In the genomic region with DNA sequence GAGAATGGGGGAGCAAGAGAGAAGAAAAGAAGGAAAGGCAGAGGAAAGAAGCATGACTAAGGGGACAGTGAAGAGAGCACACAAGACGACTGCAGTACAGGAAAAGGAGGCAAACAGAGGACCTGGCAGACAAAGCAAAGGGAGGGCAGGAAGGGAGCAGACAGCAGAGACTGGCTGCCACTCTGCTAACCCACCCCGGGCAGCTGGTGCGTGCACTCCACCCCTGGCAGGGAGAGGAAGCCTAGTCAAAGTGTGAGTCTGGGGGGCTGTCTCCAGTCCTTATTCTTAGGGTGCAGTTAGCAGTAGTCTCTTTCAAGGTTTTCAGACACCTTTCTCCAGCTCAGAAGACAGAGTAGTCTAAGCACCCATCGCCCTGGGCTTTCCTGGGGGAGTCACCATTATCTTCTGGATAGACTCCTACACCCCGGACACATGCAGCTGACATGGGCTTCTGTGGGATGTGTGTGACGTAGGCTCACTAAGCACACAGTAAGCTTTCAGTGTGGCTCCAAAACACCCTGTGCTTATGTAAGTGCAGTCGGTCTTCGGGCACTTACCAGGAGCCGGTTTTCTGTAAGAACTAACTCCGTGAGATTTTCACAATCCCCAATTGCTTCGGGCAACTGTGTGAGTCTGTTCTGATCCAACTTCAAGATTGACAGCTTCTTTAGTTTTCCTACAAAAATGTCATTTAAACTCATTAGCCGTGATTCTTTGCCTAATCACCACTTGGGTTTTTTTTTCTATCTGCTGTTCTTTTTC, we compare ENCODE assay signal across 20 mouse cellular contexts.
DNase-seq lines count a peak whose midpoint lies in the region; ATAC-seq lines count a peak whose summit lies in the region.
"Had no signal": no experiment of that assay in that cellular context is flagged by ENCODE, and none has a peak within 500 bp of the region (broad histone marks: within the 10 kb centered on the region; RNA-seq: fewer than 3 reads in every experiment).

No protein-coding gene starts in this region.

- ATAC-seq in forebrain, embryonic 14.5 days = peak; percentile 76
- no peak for ATAC-seq in erythroblast, adult 5-6 weeks (replicated peaks; ENCODE audit: low FRiP score, poor library complexity, severe bottlenecking)
- ATAC-seq: hindbrain, embryonic 16.5 days; inflammation-experienced regulatory T-cells, adult 6 months; intestine, postnatal 0 days had no signal

- peaks cover 40% of the 10 kb centered on the region for H3K4me1 ChIP-seq in forebrain, embryonic 10.5 days
- H3K4me1 ChIP-seq in forebrain, embryonic 14.5 days (ENCODE audit: control insufficient read depth, insufficient read depth, low read length) = peaks cover 16% of the 10 kb centered on the region

- no peaks in the 10 kb centered on the region for H3K27me3 ChIP-seq in forebrain, embryonic 10.5 days (ENCODE audit: poor library complexity, severe bottlenecking)
- no peaks in the 10 kb centered on the region for H3K27me3 ChIP-seq in forebrain, embryonic 14.5 days (replicated peaks; ENCODE audit: control insufficient read depth, insufficient read depth, low read length)
- H3K27me3 ChIP-seq: embryonic facial prominence, embryonic 13.5 days; heart, embryonic 13.5 days; hindbrain, embryonic 12.5 days had no signal

- H3K27ac ChIP-seq in forebrain, embryonic 10.5 days = peak overlapping the region; percentile 60
- H3K27ac ChIP-seq in forebrain, embryonic 14.5 days (ENCODE audit: low read depth, low read length) = 0 out of 2 replicates have a peak overlapping the region, but pooled peaks have one; percentile 16
- H3K27ac ChIP-seq: embryonic facial prominence, embryonic 13.5 days; heart, embryonic 13.5 days; hindbrain, embryonic 12.5 days had no signal

- H3K9me3 ChIP-seq in forebrain, embryonic 10.5 days = no peaks in the 10 kb centered on the region
- no peaks in the 10 kb centered on the region for H3K9me3 ChIP-seq in forebrain, embryonic 14.5 days (replicated peaks; ENCODE audit: control insufficient read depth, low read length)
- H3K9me3 ChIP-seq: embryonic facial prominence, embryonic 13.5 days; heart, embryonic 13.5 days; hindbrain, embryonic 12.5 days had no signal

- DNase-seq in thymus, postnatal 4 days = peak; percentile 27
- DNase-seq in thymus, postnatal 10 days (ENCODE audit: low spot score in 2 of 2) = no peak
- no peak for DNase-seq in forebrain, embryonic 10.5 days (ENCODE audit: extremely low spot score, low spot score)
- peak; percentile 73 for DNase-seq in forebrain, embryonic 14.5 days (ENCODE audit: low spot score)
- DNase-seq in kidney, adult 11 months = no peak
- DNase-seq in layer of hippocampus, adult 9-10 months (ENCODE audit: low spot score) = no peak
- DNase-seq: adrenal gland, adult 8-10 months; cerebellum, adult 11-12 months; cerebellum, adult 9-10 months; cerebellum, postnatal 25 days; gastrocnemius, postnatal 10 days; heart, postnatal 4 days; kidney, adult 9 months had no signal

- H3K4me2 ChIP-seq in forebrain, embryonic 14.5 days (ENCODE audit: low read length) = no peak overlapping the region
- H3K4me2 ChIP-seq: embryonic facial prominence, embryonic 13.5 days; heart, embryonic 13.5 days; hindbrain, embryonic 12.5 days had no signal

- H3K9ac ChIP-seq in forebrain, embryonic 14.5 days (ENCODE audit: low read length) = no peak overlapping the region
- H3K9ac ChIP-seq: embryonic facial prominence, embryonic 13.5 days; heart, embryonic 13.5 days; hindbrain, embryonic 12.5 days had no signal

- no peak overlapping the region for H3K4me3 ChIP-seq in forebrain, embryonic 10.5 days
- no peak overlapping the region for H3K4me3 ChIP-seq in forebrain, embryonic 14.5 days (ENCODE audit: low read depth, low read length)
- H3K4me3 ChIP-seq: embryonic facial prominence, embryonic 13.5 days; heart, embryonic 13.5 days; hindbrain, embryonic 12.5 days had no signal

- peaks cover 74% of the 10 kb centered on the region for H3K36me3 ChIP-seq in forebrain, embryonic 10.5 days (replicated peaks)
- peaks cover 15% of the 10 kb centered on the region for H3K36me3 ChIP-seq in forebrain, embryonic 14.5 days (ENCODE audit: control insufficient read depth, insufficient read depth, low read length)

- WGBS in forebrain, embryonic 10.5 days = 72% methylated on average over 12 of the region's 12 CpGs
- 24% methylated on average over 12 of the region's 12 CpGs for WGBS in forebrain, embryonic 14.5 days

Comparison
In these comparisons a context has a peak if more than half of its experiments do, and no peak if none do; other contexts are left out.
1. DNase-seq: peak in thymus, postnatal 4 days (single experiment) and forebrain, embryonic 14.5 days (single experiment); none in thymus, postnatal 10 days (0 of 2), forebrain, embryonic 10.5 days (single experiment), kidney, adult 11 months (single experiment) and layer of hippocampus, adult 9-10 months (single experiment).